Mouse (Mus musculus) liver, postnatal 0 days (tissue): Measurements from ENCODE around the gene Cox8a. TPM values are rescaled to one million over a fixed set of nuclear protein-coding genes. Genes with fewer than 3 reads are reported as not detected.

Source experiments
- ATAC-seq: fragments of 200-750 bp; cut with Nextera tagmentation; 2 replicates; pipeline ENCODE4 v1.8.0; 2017; ENCODE audit warnings: mild to moderate bottlenecking, moderate library complexity
- DNase-seq: peaks from one replicate; pipeline ENCODE4 v3.0.0-alpha.2; 2016
- H3K27ac ChIP-seq: fragments of 300-500 bp; sonication (generic); 2 replicates; pipeline ENCODE4 v1.5.1; 2014; ENCODE audit warnings: antibody characterized with exemption, moderate library complexity, mild to moderate bottlenecking, low read depth
- H3K27me3 ChIP-seq: fragments of 300-500 bp; sonication (generic); 2 replicates; pipeline ENCODE4 v1.6.1; 2014; ENCODE audit warnings: low read length, control low read depth, mixed read lengths; ENCODE audit not compliant: insufficient read depth
- H3K36me3 ChIP-seq: fragments of 300-500 bp; sonication (generic); replicated peaks from 2 replicates; pipeline ENCODE4 v1.6.1; 2014; ENCODE audit warnings: mild to moderate bottlenecking, control low read depth, low read length, moderate library complexity, mixed read lengths; ENCODE audit not compliant: insufficient read depth
- H3K4me1 ChIP-seq: fragments of 300-500 bp; sonication (generic); 2 replicates; pipeline ENCODE4 v1.6.1; 2014; ENCODE audit warnings: antibody characterized with exemption, mild to moderate bottlenecking, control low read depth; ENCODE audit not compliant: insufficient read depth
- H3K4me2 ChIP-seq: fragments of 300-500 bp; sonication (generic); 2 replicates; pipeline ENCODE4 v1.6.1; 2014; ENCODE audit warnings: low read depth, mild to moderate bottlenecking, low read length, moderate library complexity, mixed read lengths
- H3K4me3 ChIP-seq: fragments of 300-500 bp; sonication (generic); 2 replicates; pipeline ENCODE4 v1.5.1; 2014; ENCODE audit warnings: low read depth, low read length
- H3K9ac ChIP-seq: fragments of 300-500 bp; sonication (generic); replicated peaks from 2 replicates; pipeline ENCODE4 v1.6.1; 2014; ENCODE audit warnings: mild to moderate bottlenecking, moderate library complexity
- H3K9me3 ChIP-seq: fragments of 300-500 bp; sonication (generic); 2 replicates; pipeline ENCODE4 v1.6.1; 2016; ENCODE audit warnings: mild to moderate bottlenecking, control low read depth, low read length, mixed read lengths
- CTCF ChIP-seq: sonication (generic); IDR thresholded peaks from 2 replicates; pipeline ENCODE4 v1.5.1; 2016; ENCODE audit warnings: antibody characterized with exemption, low read depth
- EP300 ChIP-seq: IDR thresholded peaks from 2 replicates; pipeline ENCODE4 v1.6.1; 2016; ENCODE audit warnings: antibody characterized with exemption, low read depth, mild to moderate bottlenecking
- WGBS: fragments of 180-500 bp; shearing (Covaris S2); extraction: QIAGEN DNeasy Blood & Tissue Kit; methylation state at CpG from one replicate; pipeline ENCODE4 v1.1.7; 2014; ENCODE audit not compliant: insufficient replicate concordance; 5-methylcytosine and 5-hydroxymethylcytosine counted together
- polyA plus RNA-seq: library from polyadenylated mRNA; unstranded; fragments of >200 nt; fragmentation: Nextera tagmentation; extraction: Ambion mirVana; gene quantifications from 2 replicates; pipeline ENCODE4 v1.2.1, GENCODE M21; 2015

Cox8a gene
- polyA plus RNA-seq, 1 experiment from 2014 or later = 1,195 TPM

- peaks cover 34% of the 10 kb centered on the region for H3K36me3 ChIP-seq
- H3K9me3 ChIP-seq = no peaks in the 10 kb centered on the region
- no peak overlapping the region for H3K4me3 ChIP-seq
- 26% methylated on average over 33 of the region's 33 CpGs for WGBS
- H3K4me2 ChIP-seq = no peak overlapping the region
- no peak overlapping the region for H3K27ac ChIP-seq
- no peaks in the 10 kb centered on the region for H3K27me3 ChIP-seq
- ATAC-seq (peak; percentile 28; the same call in 1 of the 2 replicates), DNase-seq (peak; percentile 73)
- H3K9ac ChIP-seq = no peak overlapping the region
- peak; percentile 93 for TF ChIP-seq CTCF
- no peak for TF ChIP-seq EP300
- peaks cover 17% of the 10 kb centered on the region for H3K4me1 ChIP-seq
Measured at GRCm38 (mm10) chr19:7195900-7196728, 21.3 kb downstream of the Cox8a start.

- Histone ChIP-seq H3K9ac (no peak overlapping the region), H3K4me2 (no peak overlapping the region), H3K4me3 (no peak overlapping the region), H3K4me1 (peaks cover 17% of the 10 kb centered on the region), H3K27ac (peak overlapping the region; percentile 55), H3K36me3 (peaks cover 2% of the 10 kb centered on the region; the same call in 1 of the 2 replicates), H3K9me3 (no peaks in the 10 kb centered on the region), H3K27me3 (no peaks in the 10 kb centered on the region)
- ATAC-seq (peak; percentile 68), DNase-seq (no peak)
- 60% methylated on average over 2 of the region's 2 CpGs for WGBS
- no peak for TF ChIP-seq CTCF
- no peak for TF ChIP-seq EP300
Measured at GRCm38 (mm10) chr19:7192561-7192967, 24.9 kb downstream of the Cox8a start.

GRCm38 (mm10) chr19:7191639-7192038 lies 25.8 kb downstream of the Cox8a start:
- no peak overlapping the region for H3K9ac ChIP-seq
- no peak overlapping the region for H3K4me2 ChIP-seq
- H3K4me3 ChIP-seq = no peak overlapping the region
- no peak for ATAC-seq
- DNase-seq = no peak
- H3K4me1 ChIP-seq = peaks cover 17% of the 10 kb centered on the region
- H3K27ac ChIP-seq = peak overlapping the region; percentile 55
- WGBS = 35% methylated on average over 6 of the region's 6 CpGs
- H3K27me3 ChIP-seq = no peaks in the 10 kb centered on the region
- H3K36me3 ChIP-seq = no peaks in the 10 kb centered on the region
- H3K9me3 ChIP-seq = no peaks in the 10 kb centered on the region
- no peak for TF ChIP-seq EP300
- TF ChIP-seq CTCF = no peak

- H3K27ac ChIP-seq = no peak overlapping the region
- WGBS = 59% methylated on average over 5 of the region's 5 CpGs
- no peak overlapping the region for H3K4me3 ChIP-seq
- no peak for DNase-seq
- peaks cover 17% of the 10 kb centered on the region for H3K4me1 ChIP-seq
- no peak for TF ChIP-seq EP300
- TF ChIP-seq CTCF = no peak
- no peaks in the 10 kb centered on the region for H3K9me3 ChIP-seq
- no peak overlapping the region for H3K4me2 ChIP-seq
- 0 out of 2 replicates have a peak, but pooled peaks cover 2% of the 10 kb centered on the region for H3K27me3 ChIP-seq
- H3K9ac ChIP-seq = no peak overlapping the region
- no peak for ATAC-seq
- H3K36me3 ChIP-seq = no peaks in the 10 kb centered on the region
Measured at GRCm38 (mm10) chr19:7190986-7191385, 26.4 kb downstream of the Cox8a start.

- Histone ChIP-seq H3K36me3 (no peaks in the 10 kb centered on the region), H3K27me3 (0 out of 2 replicates have a peak, but pooled peaks cover 6% of the 10 kb centered on the region), H3K4me1 (peaks cover 17% of the 10 kb centered on the region), H3K4me2 (no peak overlapping the region), H3K9ac (no peak overlapping the region), H3K4me3 (no peak overlapping the region), H3K9me3 (no peaks in the 10 kb centered on the region), H3K27ac (no peak overlapping the region)
- WGBS = 88% methylated on average over 4 of the region's 4 CpGs
- ATAC-seq = no peak
- no peak for DNase-seq
- TF ChIP-seq CTCF (no peak), EP300 (no peak)
Measured at GRCm38 (mm10) chr19:7189026-7189425, 28.4 kb downstream of the Cox8a start.

GRCm38 (mm10) chr19:7187157-7187556 lies 30.3 kb downstream of the Cox8a start:
- ATAC-seq (no peak), DNase-seq (no peak)
- Histone ChIP-seq H3K36me3 (no peaks in the 10 kb centered on the region), H3K9me3 (no peaks in the 10 kb centered on the region), H3K4me2 (no peak overlapping the region), H3K27me3 (0 out of 2 replicates have a peak, but pooled peaks cover 10% of the 10 kb centered on the region), H3K9ac (no peak overlapping the region), H3K4me1 (peaks cover 16% of the 10 kb centered on the region), H3K27ac (no peak overlapping the region), H3K4me3 (no peak overlapping the region)
- WGBS = 66% methylated on average over 5 of the region's 5 CpGs
- TF ChIP-seq EP300 (no peak), CTCF (no peak)
